Mouse (Mus musculus): Measurements from ENCODE around the gene Kat6b.
A peak's percentile ranks its signal among the peaks of the same experiment; 100 is the strongest.
"Not testable (repeated sequence)": the region's sequence is repeated elsewhere in the genome, so short reads cannot be mapped to it uniquely, and the experiment has no call there.

The Kat6b gene

DNA sequence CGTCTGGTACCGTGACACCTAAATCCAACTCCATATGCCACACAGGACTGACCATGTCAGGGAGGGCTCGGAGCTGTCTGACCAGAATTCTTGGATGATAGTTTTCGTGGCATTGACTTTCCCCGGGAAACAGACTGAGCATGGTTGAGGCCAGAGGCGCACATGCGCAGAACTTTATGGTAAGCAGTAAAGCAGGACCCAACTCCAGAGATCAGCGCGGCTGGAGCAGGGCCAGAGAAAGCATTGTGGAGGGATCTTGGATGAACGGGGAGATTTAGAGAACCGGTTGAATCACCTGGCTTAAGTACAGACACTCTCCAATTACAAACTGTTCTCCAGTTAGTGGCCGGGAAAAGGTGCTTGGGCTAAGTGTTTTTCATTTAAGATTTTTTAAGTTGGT lies 120.9 kb downstream of the Kat6b start:
- DNase-seq, result no peak

DNA sequence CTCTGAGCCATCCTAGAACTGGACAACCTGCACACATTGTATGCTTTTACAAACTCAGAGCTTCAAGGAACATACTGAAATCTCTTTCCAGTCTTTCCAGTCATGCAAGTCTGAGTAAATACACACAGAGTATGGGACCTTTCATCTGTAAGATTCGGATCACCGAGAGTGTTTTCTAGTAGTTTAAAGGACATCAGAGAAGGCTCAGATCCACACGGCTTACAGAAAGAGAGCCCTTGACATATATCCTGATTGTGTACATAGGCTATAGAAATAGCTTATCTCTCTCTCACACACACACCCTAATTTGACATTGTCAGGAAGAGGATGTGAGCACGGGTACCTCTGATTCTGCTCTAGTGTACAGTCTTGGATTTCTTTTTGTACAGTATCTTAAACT lies 121.7 kb downstream of the Kat6b start:
- no peak for DNase-seq

DNA sequence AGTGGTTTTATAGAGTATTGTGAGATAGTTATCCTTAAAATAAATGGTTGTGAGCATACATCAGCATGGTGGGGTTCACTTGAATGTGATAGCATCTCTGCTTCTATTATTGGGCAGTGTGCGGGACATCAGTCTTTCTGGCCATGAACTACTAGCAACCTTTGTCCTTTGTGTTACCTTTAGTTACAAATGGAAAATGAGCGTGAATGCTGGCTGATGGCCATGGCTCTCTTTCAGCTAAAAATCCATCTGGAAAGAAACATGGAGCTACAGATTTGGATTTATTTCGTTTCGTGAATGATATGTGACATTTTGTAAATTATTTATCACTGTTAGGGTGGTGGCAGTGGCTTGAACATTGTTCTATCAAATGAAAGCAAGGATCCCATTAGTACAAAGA lies 126.5 kb downstream of the Kat6b start:
- DNase-seq, result no peak

DNA sequence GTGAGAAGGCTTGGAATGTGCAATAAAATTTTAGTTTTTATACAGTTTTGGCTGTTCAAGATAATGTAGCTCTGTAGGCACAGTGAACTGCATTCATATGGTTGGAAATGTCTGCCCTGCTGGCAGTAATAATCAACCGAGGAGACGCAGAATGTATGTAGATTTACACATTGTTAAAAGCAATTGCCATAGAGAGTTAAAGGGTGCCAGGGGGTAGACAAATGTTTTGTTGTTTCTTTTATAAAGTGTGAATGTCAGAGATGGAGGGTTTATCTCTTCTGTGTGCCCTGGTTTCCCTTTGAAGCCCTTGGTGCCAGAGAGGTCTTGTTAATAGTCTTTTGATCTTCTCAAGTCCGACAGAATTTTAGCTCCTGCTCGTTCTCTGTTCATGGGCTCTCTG lies 127.7 kb downstream of the Kat6b start:
- DNase-seq, result no peak

DNA sequence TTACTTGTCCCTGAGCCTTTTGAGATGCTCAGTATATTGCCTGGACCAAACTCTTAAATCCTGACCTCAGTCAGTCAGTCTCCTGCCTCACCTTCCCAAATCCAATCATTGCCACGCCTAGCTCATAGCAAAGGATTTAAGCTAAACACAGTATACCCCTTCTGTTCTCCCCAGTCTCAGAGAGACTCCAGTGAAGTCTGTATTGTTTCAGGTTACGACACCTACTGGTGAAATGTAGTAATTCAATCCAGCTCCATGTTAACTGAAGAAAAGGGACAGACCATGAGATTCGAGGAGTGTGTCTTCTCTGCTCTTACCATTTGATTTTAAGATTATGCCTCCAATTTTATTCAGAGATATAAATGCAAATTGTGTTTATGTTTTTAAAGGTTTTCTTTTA lies 129.0 kb downstream of the Kat6b start:
- peak in 1 of 2 experiments; percentile 34 for DNase-seq

DNA sequence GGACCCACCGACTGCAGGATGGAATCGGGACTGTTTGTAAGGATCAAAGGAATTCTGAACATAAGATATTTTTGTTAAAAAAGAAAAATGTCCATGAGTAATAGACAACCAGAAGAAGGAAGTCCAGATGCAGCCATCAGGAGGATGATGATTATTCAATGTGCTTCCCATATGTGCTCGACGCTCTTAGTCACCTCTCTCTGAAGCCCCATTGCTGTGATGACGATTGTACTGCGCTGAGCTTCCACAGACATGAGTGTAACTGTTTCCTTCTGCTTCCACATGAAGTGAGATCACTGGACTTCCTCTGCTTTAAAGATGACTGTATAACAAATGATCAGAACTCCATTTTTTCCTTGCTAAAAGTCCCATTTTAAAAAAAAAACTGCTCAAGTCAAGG lies 131.8 kb downstream of the Kat6b start:
- no peak for DNase-seq

DNA sequence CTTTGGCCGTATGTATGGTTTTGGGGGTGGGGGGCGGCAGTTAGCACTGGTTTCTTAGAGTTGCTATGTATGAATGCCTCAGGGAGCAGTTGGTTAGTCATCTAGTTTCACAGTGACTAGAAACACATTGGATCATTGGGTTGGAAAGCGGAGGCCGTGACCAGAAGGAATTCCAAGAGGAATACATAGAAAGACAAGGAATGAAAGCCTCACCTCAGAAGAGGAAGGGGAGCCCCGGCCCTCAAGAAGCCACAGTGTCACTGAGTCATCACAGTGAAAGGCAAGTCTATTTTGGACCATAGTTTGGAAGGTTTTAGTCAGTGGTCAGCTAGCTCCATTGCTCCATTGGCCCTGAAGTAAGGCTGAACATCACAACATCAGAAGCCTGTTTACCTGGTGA lies 132.9 kb downstream of the Kat6b start:
- DNase-seq, result no peak

DNA sequence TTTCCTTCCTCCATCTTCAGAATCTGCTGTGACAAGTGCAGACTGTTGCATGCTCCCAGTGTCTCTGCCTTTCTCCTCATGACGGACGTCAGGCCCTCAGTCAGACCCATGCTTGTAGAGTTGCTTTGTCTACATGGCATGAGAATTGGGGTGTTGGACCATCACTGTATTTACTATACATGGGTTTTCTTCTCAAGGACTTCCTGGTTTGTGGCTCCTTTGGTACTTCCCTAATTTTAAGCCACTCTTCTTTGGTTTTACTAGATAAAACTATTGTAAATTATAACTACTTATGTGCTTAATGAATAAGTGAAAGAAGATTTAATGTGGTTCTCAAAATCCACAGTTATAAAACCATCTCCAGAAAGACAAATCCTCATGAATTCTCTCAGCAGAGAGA lies 134.6 kb downstream of the Kat6b start:
- DNase-seq, result no peak

DNA sequence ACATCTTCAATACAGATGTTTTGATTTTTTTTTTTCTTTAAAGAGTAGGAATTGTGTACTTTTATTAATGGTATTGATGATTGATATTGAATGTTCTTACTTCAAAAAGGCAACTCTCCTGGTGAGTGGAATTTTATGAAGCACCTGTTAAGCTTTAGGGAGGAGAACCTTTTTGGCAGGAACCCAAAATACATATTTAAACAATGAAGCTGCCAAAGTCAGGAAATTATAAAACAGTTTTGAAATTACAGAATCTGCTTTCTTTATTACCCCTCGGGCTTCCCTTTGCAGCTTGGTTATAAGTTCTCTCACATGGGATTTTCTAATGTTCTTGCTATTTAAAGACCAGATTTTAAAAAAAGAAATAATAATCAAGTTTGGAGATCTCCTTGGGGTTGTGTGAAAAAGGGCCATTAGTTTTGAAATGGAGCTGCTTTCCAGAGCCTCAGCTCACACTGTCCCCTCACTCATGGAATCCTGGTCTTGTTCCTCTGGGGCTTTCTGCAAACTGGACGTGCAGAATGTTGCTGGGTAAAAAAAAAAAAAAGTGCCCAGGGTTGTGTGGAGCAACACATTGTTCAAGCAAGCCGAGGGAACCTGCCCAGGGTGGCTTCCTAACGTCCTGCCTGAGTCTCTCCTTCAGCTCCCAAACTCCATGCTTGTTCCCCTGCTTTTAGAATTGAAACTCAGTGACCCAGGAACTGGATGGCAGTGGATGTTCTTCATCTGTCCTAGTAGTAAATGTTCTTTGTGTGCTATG lies 136.2 kb downstream of the Kat6b start:
- no peak for DNase-seq

DNA sequence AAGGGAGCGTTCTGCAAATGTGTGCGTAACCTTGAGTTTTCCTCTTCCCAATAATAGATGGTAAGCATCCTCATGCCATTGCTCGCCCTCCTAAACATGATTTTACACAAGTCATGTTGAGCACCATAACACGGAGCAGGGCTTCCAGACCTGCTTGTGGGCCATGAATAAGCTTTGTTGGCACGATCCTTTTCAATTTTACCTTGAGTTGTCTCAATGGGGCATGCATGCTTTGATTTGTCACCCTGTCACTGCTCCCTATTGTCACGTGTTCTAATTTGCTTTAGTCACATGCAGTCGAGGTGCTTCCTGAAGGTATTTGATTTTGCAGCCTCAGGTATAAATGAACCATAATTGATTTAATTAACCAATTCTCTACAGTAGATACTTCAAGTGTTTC lies 138.7 kb downstream of the Kat6b start:
- no peak for DNase-seq

DNA sequence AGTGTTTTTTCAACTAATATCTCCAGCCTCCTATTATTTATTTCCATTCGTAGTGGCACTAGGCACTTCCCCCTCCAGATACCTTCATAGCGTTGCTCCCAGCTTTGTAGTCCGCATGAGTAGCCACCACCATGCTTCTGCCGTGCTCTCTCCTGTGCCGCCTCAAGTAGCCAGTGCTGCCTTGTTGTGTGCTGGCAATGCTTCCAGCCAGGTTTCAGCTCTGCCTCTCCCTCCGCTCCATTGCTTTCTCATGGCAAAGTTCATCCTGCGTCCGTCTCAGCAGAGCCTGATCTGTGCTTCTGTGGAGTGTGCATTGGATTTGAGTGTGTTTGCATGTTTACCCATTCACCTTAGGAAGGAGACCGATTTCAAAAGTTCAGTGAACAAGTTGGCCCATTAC lies 144.7 kb downstream of the Kat6b start:
- peak; percentile 48 to 51 for DNase-seq

DNA sequence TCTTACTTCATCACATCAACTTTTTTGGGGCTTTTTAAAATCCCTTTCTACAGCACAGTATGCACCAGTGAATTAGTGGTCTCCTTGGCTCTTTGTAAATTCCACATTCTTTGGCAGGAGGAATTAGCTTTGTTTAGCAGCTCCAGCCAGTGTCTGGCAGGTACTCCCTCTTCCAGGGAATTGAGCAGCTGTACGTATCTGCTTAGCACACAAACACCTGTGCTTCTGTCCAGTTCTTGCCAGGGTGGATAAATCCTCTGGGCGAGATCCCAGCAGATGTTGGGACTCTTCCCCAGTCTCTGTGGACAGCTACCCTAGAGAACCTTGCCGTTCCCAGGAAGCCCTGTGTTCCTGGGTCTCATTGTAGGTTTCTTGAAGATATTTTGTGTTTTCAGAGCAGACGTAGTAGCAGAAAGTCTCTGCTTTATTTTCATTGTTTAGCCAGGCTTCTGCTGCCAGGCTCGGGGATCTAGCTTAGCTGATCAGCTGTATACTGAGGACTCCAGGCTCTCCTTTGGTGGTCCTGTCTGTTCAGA lies 150.5 kb downstream of the Kat6b start:
- DNase-seq, result no peak

DNA sequence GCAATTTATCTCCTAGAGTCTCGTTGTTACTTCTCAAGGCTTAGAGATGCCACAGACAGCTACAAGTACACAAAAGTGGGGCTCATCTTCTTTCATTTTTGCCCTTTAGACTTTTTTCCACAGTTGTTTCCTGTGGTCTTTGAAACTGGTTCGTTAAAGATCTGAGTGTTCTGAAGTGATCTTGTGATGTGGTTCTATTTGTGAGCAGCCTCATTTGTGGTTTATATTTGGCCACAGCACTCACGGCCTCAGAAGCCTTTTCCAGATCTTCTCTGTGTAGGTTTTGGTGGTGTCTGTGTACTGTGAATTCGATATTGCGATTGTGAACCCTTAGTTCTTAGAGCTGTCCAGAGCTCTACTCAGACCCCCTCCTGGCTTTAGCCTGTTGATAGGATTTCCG lies 155.3 kb downstream of the Kat6b start:
- DNase-seq, result no peak

DNA sequence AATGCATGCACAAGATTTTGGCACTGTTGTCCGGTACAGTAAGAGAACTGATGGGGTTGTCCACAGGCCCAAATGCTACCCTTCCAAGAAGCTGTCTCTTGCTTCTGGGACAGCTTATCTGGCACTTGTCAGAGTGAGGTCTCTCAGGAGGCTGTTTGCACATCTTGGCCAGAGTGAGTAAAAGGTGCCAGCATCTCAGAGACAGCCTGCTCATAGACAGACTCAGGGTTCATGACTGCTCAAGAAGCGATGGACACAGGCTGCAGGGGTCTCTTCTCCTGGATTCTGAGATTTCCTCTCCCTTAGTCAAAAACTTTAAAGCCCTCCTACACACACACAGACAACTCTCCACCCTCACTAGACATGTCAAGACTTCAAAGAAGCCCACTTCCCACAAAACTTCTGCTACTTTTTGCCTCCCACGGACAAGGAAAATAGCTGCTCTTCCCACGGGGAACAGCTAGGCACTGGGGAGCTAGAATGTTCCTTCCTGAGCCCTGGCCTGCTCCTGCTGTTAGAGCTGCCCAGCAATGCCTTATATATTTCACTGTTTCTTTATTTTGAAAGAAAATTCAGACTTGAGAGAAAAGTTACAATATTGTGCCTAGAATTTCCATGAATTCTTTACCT lies 159.7 kb downstream of the Kat6b start:
- DNase-seq, result no peak

DNA sequence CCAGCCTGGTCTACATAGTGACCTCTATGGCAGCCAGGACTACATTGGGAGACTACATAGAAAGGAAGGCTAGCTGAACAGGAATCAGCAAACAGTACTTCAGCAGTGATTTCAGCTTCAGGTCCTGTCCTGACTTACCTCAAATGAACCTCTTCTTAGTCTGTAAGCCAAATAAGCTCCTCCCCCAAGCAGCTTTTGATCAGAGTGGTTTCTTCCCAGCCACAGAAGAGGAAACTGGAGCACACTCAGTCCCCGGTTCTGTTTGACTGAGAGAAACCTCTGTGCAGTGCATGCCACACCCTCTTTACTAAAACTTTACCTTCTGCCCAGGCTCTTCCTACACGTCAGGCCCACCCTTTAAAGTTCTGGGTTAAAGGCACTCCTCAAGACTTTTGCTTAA lies 172.6 kb downstream of the Kat6b start:
- DNase-seq, result no peak

DNA sequence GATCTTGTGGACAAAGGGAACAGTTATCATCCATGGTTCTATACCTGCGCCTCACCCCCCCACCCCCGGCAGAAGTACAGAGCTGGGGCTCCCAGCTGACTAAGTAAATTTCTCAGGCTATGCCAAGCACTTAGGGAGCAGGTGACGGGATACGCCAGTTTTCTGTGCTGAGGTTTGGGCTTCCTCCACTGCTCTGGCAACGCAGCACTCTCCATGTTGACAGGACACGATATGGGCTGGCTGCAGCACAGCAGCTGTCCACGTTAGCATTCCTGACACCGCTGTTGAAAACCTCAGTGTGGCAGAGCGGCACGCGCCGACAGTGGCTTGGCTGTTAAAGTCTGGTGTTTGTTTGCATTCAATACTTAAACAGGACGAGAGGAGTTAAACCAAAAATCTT lies 177.9 kb downstream of the Kat6b start:
- no peak for DNase-seq

DNA sequence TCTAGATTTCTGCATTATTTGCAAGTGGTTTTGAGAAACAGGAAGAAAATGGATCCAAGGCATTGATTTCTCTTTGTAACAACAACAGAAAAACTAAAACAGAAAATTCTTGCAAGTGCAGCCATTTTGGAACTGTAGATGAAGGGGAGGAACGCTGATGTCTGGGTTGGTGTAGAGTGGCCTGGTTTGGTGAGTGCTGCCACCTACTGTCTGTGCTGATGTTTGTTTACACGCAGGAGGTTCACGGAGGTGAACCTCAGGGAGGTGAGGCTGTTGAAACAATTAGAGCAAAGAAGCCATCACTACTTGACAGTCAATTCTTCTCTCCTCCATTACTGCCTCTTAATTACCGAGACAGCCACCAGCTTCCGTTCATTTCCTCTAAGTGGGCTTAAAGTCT lies 178.4 kb downstream of the Kat6b start:
- peak; percentile 20 to 68 for DNase-seq

DNA sequence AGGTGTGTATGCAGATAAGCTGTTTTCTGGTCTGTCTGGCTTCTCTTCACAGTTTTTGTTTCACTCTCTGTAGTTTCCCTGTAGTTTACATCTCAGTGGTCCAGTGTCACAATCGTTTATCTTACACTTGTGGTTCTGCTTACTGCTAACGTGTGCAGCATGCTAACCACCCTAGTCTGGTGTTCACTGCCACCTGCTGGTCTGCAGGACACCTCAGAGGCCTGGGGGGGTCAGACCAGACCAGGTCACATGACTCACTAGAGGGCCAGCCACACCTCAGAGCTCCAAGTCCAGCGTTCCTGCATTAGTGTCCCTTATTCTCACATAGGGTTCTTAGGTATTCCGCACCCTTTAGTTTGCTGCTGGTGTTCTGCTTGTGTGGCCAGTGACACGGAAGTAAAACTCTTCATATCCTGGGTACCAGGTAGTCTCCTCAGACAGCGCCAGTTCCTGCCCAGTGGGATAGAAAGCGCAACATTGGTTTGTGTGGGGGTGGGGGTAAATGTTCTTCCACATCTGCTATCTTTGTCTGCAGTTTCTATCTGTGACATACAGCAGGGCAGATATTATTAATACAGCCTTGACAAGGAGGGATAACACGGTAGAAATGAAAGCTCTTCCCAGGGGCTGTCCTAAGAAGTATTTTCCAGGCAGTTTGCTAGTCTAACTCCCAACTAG lies 181.4 kb downstream of the Kat6b start:
- peak; percentile 37 to 43 for DNase-seq

DNA sequence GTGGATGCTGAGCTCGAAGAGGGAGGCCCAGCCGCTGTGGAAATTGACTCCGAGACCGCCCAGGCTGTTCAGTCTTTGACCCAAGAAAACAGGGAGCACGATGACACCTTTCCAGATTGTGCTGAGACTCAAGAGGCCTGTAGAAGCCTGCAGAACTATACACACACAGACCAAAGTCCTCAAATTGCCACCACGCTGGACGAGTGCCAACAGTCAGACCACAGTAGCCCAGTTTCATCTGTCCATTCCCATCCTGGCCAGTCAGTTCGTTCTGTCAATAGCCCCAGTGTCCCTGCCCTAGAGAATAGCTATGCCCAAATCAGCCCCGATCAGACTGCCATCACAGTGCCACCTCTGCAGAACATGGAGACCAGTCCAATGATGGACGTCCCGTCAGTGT lies 188.0 kb downstream of the Kat6b start:
- DNase-seq, result no peak

DNA sequence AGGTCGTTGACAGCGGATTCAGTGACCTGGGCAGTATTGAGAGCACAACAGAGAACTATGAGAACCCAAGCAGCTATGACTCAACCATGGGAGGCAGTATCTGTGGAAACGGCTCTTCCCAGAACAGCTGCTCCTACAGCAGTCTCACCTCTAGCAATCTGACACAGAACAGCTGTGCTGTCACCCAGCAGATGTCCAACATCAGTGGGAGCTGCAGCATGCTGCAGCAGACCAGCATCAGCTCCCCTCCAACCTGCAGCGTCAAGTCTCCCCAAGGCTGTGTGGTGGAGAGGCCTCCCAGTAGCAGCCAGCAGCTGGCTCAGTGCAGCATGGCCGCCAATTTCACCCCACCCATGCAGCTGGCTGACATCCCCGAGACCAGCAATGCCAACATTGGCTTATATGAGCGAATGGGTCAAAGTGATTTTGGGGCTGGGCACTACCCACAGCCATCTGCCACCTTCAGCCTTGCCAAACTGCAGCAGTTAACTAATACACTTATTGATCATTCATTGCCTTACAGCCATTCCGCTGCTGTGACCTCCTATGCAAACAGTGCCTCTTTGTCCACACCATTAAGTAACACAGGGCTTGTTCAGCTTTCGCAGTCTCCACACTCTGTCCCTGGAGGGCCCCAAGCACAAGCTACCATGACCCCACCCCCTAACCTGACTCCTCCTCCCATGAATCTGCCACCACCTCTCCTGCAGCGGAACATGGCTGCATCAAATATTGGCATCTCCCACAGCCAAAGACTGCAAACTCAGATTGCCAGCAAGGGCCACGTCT lies 188.6 kb downstream of the Kat6b start:
- DNase-seq, result no peak

DNA sequence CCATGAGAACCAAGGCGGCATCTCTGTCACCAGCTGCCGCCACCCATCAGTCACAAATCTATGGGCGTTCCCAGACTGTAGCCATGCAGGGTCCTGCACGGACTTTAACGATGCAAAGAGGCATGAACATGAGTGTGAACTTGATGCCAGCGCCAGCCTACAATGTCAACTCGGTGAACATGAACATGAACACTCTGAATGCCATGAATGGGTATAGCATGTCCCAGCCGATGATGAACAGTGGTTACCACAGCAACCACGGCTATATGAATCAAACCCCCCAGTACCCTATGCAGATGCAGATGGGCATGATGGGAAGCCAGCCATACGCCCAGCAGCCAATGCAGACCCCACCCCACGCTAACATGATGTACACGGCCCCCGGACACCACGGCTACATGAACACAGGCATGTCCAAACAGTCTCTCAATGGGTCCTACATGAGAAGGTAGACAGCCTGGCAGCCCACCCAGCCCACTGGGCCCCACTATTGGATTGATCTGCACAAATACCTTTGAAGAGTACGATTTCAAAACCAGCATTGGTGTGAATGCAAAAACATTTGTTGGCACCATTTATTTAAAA lies 189.3 kb downstream of the Kat6b start:
- DNase-seq, result not testable (repeated sequence)

DNA sequence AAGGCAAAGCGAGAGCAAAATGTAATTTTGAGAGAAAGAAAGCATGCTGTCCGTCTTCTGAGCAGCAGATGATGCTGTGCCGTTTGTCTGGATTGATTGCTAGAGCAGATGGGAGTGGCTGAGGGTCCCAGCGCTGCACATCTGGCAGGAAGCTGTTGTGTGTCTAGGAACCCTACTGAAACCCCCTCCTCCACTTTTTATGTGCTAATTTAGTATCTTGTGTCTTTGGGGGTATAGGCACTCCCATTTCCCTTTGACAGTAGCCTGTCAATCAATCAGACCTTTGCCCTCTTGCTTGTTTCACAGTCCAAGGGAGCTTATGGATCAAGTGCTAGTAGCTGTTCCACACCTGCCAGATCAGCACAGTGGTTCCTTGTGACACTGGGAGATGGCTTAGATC lies 191.9 kb downstream of the Kat6b start:
- DNase-seq, result no peak

DNA sequence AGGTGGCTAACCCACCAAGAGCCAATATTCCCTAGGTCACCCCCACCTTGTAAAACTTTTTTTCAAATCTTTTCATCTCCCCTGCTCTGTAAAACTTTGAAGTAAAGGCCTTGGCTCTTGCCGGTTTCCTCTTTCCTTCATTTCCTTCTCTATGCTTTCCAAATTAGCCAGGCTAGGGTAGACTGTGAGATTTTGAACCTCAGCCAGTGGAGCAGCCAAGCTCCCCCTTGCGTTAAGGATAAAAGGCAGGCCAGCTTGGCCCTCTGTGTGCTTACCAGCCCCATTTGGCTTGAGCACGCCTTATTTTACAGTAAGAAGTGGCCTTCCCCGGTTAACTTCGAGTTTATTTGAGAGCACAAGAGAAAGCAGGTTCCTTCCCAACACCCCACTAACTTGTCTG lies 193.2 kb downstream of the Kat6b start:
- no peak for DNase-seq

All from kidney, adult 8-10 months (tissue).